Mouse (Mus musculus) intestine, embryonic 15.5 days (tissue): Measurements from ENCODE around the gene Ssbp3. TPM values are rescaled to one million over a fixed set of nuclear protein-coding genes. Genes with fewer than 3 reads are reported as not detected.

Experiments
- ATAC-seq: fragments of 200-750 bp; cut with Nextera tagmentation; 2 replicates; pipeline ENCODE4 v1.8.0; 2017; ENCODE audit warnings: moderate TSS enrichment, moderate library complexity
- H3K27ac ChIP-seq: fragments of 300-500 bp; sonication (generic); 2 replicates; pipeline ENCODE4 v1.5.1; 2015; ENCODE audit warnings: mild to moderate bottlenecking, inconsistent platforms
- H3K27me3 ChIP-seq: fragments of 300-500 bp; sonication (generic); replicated peaks from 2 replicates; pipeline ENCODE4 v1.6.1; 2015; ENCODE audit warnings: inconsistent platforms
- H3K36me3 ChIP-seq: fragments of 300-500 bp; sonication (generic); 2 replicates; pipeline ENCODE4 v1.6.1; 2015; ENCODE audit warnings: inconsistent platforms
- H3K4me1 ChIP-seq: fragments of 300-500 bp; sonication (generic); replicated peaks from 2 replicates; pipeline ENCODE4 v1.6.1; 2015; ENCODE audit warnings: inconsistent platforms
- H3K4me2 ChIP-seq: fragments of 300-500 bp; sonication (generic); replicated peaks from 2 replicates; pipeline ENCODE4 v1.6.1; 2015; ENCODE audit warnings: mild to moderate bottlenecking, inconsistent platforms
- H3K4me3 ChIP-seq: fragments of 300-500 bp; sonication (generic); replicated peaks from 2 replicates; pipeline ENCODE4 v1.5.1; 2015; ENCODE audit warnings: inconsistent platforms
- H3K9ac ChIP-seq: fragments of 300-500 bp; sonication (generic); 2 replicates; pipeline ENCODE4 v1.6.1; 2015; ENCODE audit warnings: inconsistent platforms
- H3K9me3 ChIP-seq: fragments of 300-500 bp; sonication (generic); 2 replicates; pipeline ENCODE4 v1.6.1; 2016; ENCODE audit warnings: inconsistent platforms
- WGBS: fragments of 180-500 bp; shearing (Covaris S2); methylation state at CpG from one replicate; pipeline ENCODE4 v1.1.7; 2015; 5-methylcytosine and 5-hydroxymethylcytosine counted together
- polyA plus RNA-seq: library from polyadenylated mRNA; unstranded; fragments of >200 nt; fragmentation: Nextera tagmentation; extraction: Ambion mirVana; gene quantifications from 2 replicates; pipeline ENCODE4 v1.2.1, GENCODE M21; 2015

The Ssbp3 gene
- 83.7 and 86.0 TPM in 2 replicates for polyA plus RNA-seq

DNA sequence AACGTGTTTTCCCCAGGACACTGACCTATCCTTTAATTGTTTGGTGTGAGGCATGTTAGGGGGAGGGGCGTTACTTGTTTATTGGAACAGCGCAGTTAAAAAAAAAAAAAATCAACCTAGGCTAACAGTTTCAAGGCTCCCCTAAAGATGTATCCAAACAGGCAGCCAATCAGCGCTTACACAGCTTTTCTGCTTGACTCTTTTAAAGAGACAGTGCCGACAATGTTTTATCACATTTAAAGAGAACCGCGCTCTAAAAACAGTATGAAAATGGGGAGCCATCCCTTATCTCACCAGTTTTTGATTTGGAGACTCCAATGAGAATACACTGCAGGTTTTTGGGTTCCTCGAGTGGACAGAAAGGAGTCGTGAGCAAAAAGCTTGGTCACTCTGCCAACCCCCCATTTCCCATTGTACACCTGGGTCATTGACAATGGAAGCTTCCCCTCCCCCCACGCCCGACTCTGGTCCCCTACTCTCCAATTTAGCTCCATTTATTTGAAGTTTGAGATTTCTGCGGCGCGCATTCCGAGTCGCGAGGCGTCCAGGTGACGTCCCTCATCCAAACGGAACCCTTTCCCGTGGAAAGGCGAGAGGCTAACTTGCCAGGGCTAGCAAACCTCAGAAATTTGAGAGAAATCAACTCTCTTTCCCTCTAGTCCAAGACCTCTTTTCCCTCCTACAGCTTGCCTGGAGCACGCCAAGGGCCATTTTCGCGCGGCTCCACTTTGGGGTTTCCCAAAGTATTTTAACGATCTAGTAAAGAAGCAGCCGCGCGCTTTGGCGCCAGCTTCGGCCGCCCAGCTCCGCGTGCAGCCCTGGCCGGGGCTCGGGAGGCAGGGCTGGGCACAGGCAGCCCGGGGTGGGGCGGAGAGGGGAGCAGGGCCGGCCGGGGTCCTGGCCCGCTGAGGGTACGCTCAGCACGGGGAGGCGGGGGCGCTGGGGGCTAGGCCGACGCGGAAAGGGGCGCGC lies at the start of gene Ssbp3:
Ssbp3 (plus strand) TSS at position 501 of the 972 bp plus-strand sequence.
- Histone ChIP-seq H3K9ac (peak within 1 kb of the TSS; percentile 99), H3K4me3 (peak within 1 kb of the TSS; percentile 100), H3K4me2 (peak within 1 kb of the TSS; percentile 87), H3K27ac (peak within 1 kb of the TSS; percentile 97), H3K4me1 (peaks cover 51% of the 10 kb centered on the region), H3K9me3 (no peaks in the 10 kb centered on the region), H3K36me3 (peaks cover 7% of the 10 kb centered on the region; the same call in 1 of the 2 replicates), H3K27me3 (no peaks in the 10 kb centered on the region)
- WGBS = under 1% methylated on average over 49 of the region's 51 CpGs
- peak; percentile 52 for ATAC-seq

DNA sequence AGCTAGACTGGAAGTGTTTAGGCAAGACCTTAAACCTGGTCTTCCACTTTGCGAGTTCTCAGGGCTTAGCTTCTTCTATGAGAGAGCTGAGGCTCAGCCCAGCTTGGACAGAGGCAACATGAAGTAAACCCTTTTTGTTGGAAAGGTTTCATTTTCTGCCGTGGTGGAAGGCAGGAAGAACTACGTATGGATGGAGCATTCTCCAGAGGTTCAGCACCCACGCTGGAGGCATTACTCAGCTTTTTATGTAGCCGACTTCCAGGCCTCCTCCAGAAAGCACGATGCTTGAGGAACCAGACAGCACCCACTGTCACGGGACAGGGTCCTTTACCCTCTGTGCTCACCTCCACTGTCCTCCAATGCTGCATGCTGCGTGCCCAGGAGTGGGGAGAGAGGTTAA lies 48.6 kb upstream of the Ssbp3 start:
- no peak overlapping the region for H3K4me3 ChIP-seq
- no peaks in the 10 kb centered on the region for H3K36me3 ChIP-seq
- no peaks in the 10 kb centered on the region for H3K27me3 ChIP-seq
- 53% methylated on average over 8 of the region's 8 CpGs for WGBS
- no peak overlapping the region for H3K4me2 ChIP-seq
- H3K9ac ChIP-seq = no peak overlapping the region
- no peak for ATAC-seq
- peak overlapping the region; percentile 38; the same call in 1 of the 2 replicates for H3K27ac ChIP-seq
- H3K9me3 ChIP-seq = no peaks in the 10 kb centered on the region
- peaks cover 42% of the 10 kb centered on the region for H3K4me1 ChIP-seq

DNA sequence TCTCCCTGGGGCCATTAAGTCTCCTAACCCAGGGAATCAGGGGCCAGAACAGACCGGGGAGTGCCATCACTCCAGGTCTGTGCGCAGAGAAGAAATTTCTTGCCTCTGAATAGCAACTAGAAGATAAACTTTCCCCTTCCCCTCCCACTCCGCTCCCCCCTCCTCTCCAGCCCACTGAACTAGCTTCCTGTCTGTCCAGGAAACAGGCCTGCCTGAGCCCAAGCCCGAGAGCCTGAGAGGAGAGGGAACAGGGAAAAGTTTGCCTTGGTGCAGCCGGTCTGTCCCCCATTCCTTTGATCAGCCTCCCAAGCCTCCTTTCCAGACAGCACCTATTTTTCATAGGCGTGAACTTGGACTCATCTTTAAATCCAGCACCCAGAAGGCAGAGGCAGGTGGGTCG lies 48.2 kb upstream of the Ssbp3 start:
- no peak for ATAC-seq
- Histone ChIP-seq H3K4me3 (no peak overlapping the region), H3K9me3 (no peaks in the 10 kb centered on the region), H3K4me1 (peaks cover 46% of the 10 kb centered on the region), H3K4me2 (no peak overlapping the region), H3K27ac (peak overlapping the region; percentile 38), H3K36me3 (no peaks in the 10 kb centered on the region), H3K27me3 (no peaks in the 10 kb centered on the region), H3K9ac (no peak overlapping the region)
- WGBS = 26% methylated on average over 7 of the region's 7 CpGs

DNA sequence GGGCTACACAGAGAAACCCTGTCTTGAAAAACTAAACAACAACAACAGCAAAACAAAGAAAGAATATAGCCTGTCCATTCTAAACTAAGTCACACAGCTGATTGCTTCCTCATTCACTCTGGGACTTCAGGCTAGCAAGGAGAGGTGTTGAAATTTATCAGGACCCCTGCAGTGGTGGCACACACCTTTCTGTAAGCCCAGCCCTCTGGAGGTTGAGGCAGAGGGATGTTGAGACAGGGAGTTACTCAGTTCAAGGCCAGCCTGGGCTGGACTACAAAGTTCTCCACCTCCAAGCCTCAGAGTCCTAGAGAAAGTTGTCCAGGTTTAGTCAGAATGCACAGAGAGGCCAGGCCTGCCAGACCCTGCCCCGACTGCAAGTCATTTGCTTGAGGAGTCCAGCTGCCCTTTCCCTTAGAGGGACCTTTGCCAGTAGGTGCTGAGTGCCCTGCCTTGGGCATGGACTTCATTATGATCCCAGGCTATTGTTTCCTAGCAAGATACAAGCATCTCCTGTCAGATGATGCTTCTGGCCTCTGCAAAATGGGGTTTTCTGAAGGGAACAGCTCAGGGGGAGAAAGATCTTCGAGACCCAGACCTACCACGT lies 47.6 kb upstream of the Ssbp3 start:
- Histone ChIP-seq H3K4me1 (peaks cover 46% of the 10 kb centered on the region), H3K27me3 (no peaks in the 10 kb centered on the region), H3K27ac (peak overlapping the region; percentile 38; the same call in 1 of the 2 replicates), H3K9ac (no peak overlapping the region), H3K4me3 (no peak overlapping the region), H3K9me3 (no peaks in the 10 kb centered on the region), H3K36me3 (no peaks in the 10 kb centered on the region), H3K4me2 (no peak overlapping the region)
- WGBS = 50% methylated on average over 3 of the region's 3 CpGs
- no peak for ATAC-seq

DNA sequence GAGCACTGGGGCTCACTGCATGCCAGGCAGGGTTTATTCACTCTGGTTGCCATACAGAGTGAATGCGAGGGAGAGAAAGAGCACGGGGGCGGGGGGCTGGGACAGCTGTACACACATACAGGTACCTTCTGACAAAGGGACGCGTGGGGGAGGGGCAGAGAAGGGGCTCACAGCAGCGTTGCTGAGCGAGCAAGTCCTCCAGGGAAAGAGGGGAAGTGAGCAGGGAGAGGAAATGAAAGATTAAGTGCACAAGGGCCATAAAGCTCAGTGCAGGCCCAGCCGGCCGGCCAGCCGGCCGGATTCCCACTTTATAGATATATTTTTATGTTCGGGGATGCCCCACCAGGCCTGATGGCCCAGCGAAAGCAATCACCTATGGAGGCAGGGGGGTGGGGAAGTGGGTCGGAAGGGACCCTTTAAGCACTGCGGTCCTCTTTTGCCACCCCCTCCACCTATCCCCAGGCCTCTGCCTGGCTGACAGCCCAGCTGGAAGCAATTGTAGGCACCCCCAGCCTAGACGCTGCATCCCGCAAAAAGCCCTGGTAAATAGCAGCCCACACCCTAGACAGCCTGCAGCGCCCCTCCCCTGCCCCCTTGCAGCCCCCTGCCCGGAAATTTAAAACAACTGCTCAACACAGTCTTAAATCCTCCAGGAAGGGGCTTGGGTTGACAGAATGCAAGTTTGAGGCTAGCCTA lies 44.9 kb upstream of the Ssbp3 start:
- 11% methylated on average over 19 of the region's 19 CpGs for WGBS
- Histone ChIP-seq H3K27me3 (no peaks in the 10 kb centered on the region), H3K27ac (peak overlapping the region; percentile 84), H3K36me3 (no peaks in the 10 kb centered on the region), H3K9me3 (no peaks in the 10 kb centered on the region), H3K9ac (peak overlapping the region; percentile 11; the same call in 1 of the 2 replicates), H3K4me3 (no peak overlapping the region), H3K4me2 (peak overlapping the region; percentile 17), H3K4me1 (peaks cover 51% of the 10 kb centered on the region)
- ATAC-seq = peak; percentile 18; the same call in 1 of the 2 replicates

DNA sequence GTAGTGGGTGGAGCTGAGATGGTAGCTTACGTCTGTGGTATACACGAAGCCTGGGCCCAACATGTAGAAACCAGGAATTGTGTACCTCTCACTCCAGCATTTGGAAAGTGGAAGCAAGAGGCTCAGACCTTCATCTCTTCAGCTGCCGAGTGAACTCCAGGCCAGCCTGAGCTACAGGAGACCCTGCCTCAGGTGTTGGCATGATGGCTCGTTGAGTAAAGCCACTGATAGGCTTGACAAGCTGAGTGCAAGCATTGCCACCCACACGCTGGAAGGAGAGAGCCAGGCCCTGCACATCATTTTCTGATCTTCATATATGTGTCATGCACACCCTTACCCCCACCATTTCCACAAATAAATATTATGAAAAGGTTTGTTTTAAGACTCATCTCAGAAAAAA lies 44.1 kb upstream of the Ssbp3 start:
- Histone ChIP-seq H3K9me3 (no peaks in the 10 kb centered on the region), H3K4me3 (no peak overlapping the region), H3K27ac (peak overlapping the region; percentile 84), H3K9ac (no peak overlapping the region), H3K27me3 (no peaks in the 10 kb centered on the region), H3K4me1 (peaks cover 53% of the 10 kb centered on the region), H3K36me3 (no peaks in the 10 kb centered on the region), H3K4me2 (no peak overlapping the region)
- WGBS = 55% methylated on average over 5 of the region's 5 CpGs
- ATAC-seq = no peak

DNA sequence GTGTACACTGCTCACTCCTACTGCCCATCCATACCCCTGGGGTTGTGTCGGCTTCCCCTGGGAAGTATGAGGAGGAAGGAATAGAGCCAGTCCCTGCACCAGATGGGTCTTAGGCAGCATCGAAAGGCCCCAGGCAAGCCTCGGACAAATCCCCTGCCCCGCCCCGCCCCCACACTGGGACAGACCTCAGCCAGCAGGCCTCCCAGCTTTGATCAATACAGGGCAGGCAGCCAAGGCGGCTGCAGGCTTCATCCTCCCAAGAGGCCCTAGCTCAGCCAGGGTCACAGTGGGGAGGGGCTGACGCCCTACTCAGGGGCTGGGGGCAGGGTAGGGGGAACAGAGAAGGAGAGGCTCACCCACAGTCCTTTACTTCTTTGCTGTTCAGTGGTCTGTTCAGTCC lies 43.7 kb upstream of the Ssbp3 start:
- Histone ChIP-seq H3K27me3 (no peaks in the 10 kb centered on the region), H3K4me1 (peaks cover 53% of the 10 kb centered on the region), H3K4me2 (no peak overlapping the region; the same call in 1 of the 2 replicates), H3K9ac (no peak overlapping the region), H3K36me3 (no peaks in the 10 kb centered on the region), H3K4me3 (no peak overlapping the region), H3K27ac (peak overlapping the region; percentile 84), H3K9me3 (no peaks in the 10 kb centered on the region)
- ATAC-seq = peak; percentile 73
- 8% methylated on average over 7 of the region's 7 CpGs for WGBS

DNA sequence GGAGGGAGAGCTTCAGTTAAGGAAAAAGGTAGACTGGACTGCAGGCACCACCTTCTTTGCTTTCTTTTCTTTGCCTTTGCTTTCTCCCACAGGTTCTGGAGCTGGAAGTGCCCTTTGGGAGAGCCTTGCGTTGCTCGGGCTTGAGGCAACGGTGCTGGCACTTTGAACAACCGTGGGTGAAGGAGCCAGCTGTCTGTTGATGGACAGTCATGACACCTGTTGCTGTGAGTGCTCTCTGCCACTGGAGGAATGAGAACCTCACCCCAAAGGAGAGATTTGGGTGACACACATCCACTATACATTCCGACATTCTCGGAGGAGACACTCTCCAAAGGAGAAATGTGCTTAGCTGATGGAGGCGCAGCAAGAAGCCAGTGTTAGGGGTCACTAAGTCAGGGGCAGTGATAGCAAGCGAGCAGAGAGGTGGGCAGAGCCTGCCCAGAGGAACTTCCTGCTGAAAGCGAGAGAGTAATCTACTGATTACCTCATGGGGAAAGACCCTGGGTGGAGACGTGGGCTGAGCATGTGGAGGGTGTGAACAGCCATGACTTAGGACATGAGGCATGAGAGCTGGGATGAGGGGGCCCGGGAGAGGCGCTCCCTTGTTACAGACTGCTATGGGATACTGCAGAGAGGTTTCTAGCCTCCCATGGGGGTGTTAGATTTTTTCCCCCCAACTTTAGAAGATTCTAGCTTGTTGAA lies 41.6 kb upstream of the Ssbp3 start:
- H3K27ac ChIP-seq = peak overlapping the region; percentile 0; the same call in 1 of the 2 replicates
- peak; percentile 21; the same call in 1 of the 2 replicates for ATAC-seq

DNA sequence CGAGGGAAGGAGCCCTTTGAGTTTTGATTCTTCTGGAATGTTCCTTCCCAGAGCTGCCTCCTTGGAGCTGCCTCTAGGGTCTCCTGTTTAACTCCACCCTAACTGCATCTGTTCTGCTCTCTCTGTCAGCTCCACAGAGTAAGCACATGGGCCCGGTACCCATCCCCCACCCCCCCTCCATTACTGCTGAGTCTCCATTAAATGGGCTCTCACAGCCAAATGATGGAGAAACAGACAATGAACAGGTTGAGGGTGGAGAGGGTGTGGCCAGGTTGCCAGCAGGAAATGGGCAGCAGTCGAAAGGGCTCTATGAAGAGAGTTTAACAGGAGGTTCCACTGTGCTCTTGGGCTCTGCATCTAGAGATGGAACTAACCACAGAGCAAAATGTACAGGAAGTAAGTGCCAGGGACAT lies 41.0 kb upstream of the Ssbp3 start:
- H3K4me3 ChIP-seq = no peak overlapping the region
- no peaks in the 10 kb centered on the region for H3K9me3 ChIP-seq
- H3K4me2 ChIP-seq = no peak overlapping the region
- ATAC-seq = no peak
- no peaks in the 10 kb centered on the region for H3K36me3 ChIP-seq
- WGBS = 61% methylated on average over 3 of the region's 3 CpGs
- no peak overlapping the region for H3K9ac ChIP-seq
- H3K4me1 ChIP-seq = peaks cover 42% of the 10 kb centered on the region
- no peak overlapping the region for H3K27ac ChIP-seq
- H3K27me3 ChIP-seq = no peaks in the 10 kb centered on the region

More for the DNA sequence above, 41.6 kb upstream of the Ssbp3 start:
- no peaks in the 10 kb centered on the region for H3K27me3 ChIP-seq
- no peak overlapping the region for H3K9ac ChIP-seq
- no peak overlapping the region for H3K4me3 ChIP-seq
- H3K4me1 ChIP-seq = peaks cover 42% of the 10 kb centered on the region
- H3K36me3 ChIP-seq = no peaks in the 10 kb centered on the region
- no peak overlapping the region for H3K4me2 ChIP-seq
- no peaks in the 10 kb centered on the region for H3K9me3 ChIP-seq
- 49% methylated on average over 12 of the region's 12 CpGs for WGBS

DNA sequence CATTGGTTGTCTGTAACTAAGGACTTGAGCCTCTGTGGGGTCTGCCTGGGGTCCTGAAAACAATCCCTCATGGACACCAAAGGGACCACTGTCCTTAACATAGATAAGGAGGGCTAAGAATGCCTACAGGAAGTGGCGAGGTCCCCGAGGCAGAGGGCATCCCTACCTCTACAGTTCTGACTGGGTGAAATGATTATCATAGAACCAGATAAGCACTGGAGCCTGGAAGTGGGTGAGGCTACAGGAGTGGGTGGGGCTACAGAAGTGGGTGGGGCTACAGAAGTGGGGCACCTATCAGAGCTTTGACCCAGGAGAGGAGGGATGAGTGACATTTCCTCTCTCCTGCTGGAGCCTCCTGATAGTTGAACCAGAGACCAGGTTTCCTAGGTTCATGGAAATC lies 39.9 kb upstream of the Ssbp3 start:
- ATAC-seq = peak; percentile 79
- no peak overlapping the region for H3K4me3 ChIP-seq
- H3K9me3 ChIP-seq = no peaks in the 10 kb centered on the region
- no peak overlapping the region for H3K9ac ChIP-seq
- no peak overlapping the region for H3K27ac ChIP-seq
- 52% methylated on average over 2 of the region's 2 CpGs for WGBS
- H3K4me2 ChIP-seq = no peak overlapping the region
- H3K4me1 ChIP-seq = peaks cover 34% of the 10 kb centered on the region
- H3K27me3 ChIP-seq = no peaks in the 10 kb centered on the region
- no peaks in the 10 kb centered on the region for H3K36me3 ChIP-seq

DNA sequence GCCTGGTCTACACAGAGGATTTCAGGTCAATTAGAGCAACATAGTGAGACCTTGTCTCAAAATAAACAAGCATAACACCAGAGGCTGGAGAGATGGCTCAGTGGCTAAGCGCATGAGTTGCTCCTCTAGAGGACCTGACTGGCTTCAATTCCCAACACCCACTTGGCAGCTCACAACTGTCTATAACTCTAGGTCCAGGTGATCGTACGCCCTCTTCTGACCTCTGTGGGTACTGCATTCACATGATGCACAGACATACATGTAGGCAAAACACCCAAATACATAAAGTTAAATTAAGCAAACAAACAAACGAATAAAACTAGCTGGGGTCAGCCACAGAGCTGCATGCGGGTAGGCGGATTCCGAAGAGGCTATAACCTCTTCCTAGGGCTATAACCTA lies 36.0 kb upstream of the Ssbp3 start:
- H3K27ac ChIP-seq = no peak overlapping the region
- H3K9me3 ChIP-seq = no peaks in the 10 kb centered on the region
- H3K4me3 ChIP-seq = no peak overlapping the region
- H3K9ac ChIP-seq = no peak overlapping the region
- H3K27me3 ChIP-seq = no peaks in the 10 kb centered on the region
- ATAC-seq = no peak
- no peak overlapping the region for H3K4me2 ChIP-seq
- WGBS = 87% methylated on average over 7 of the region's 7 CpGs
- no peaks in the 10 kb centered on the region for H3K36me3 ChIP-seq
- peaks cover 6% of the 10 kb centered on the region for H3K4me1 ChIP-seq
